Mouse (Mus musculus) lung, adult 2 months (tissue): ENCODE measurements around the gene Hist1h4b. TPM values are rescaled to one million over a fixed set of nuclear protein-coding genes. Genes with fewer than 3 reads are reported as not detected.
A peak's percentile ranks its signal among the peaks of the same experiment; 100 is the strongest.
"Not testable (repeated sequence)": the region's sequence is repeated elsewhere in the genome, so short reads cannot be mapped to it uniquely, and the experiment has no call there.

Experiments
- DNase-seq: peaks from one replicate; pipeline ENCODE4 v3.0.0; 2022
- H3K4me1 ChIP-seq: fragments of 200-500 bp; 2 replicates; pipeline ENCODE4 v1.6.1; 2011; ENCODE audit warnings: low read length; ENCODE audit not compliant: control insufficient read depth, insufficient read depth
- H3K4me3 ChIP-seq: fragments of 200-500 bp; replicated peaks from 2 replicates; pipeline ENCODE3; 2011; ENCODE audit warnings: low read depth, mild to moderate bottlenecking, control low read depth, low read length; ENCODE audit errors: extremely low read depth
- CTCF ChIP-seq: fragments of 200-500 bp; IDR thresholded peaks from 2 replicates; pipeline ENCODE4 v1.5.1; 2011; ENCODE audit warnings: mild to moderate bottlenecking, low read length, control low read depth; ENCODE audit not compliant: insufficient read depth
- POLR2A ChIP-seq: fragments of 200-500 bp; IDR thresholded peaks from 2 replicates; pipeline ENCODE4 v1.6.1; 2011; ENCODE audit warnings: low read depth, mild to moderate bottlenecking, control low read depth, low read length, borderline replicate concordance; ENCODE audit errors: extremely low read depth
- WGBS: fragments of 180-500 bp; shearing (Covaris S2); methylation state at CpG from one replicate; pipeline ENCODE4 v1.1.7; 2018; 5-methylcytosine and 5-hydroxymethylcytosine counted together
- polyA plus RNA-seq: library from polyadenylated mRNA; depleted of rRNA; stranded (reverse); fragments of >200 nt; gene quantifications from 2 replicates; pipeline ENCODE4 v1.2.3, GENCODE M21; 2012

Gene Hist1h4b
- polyA plus RNA-seq, 1 experiment = 2.8 TPM

- DNase-seq = no peak
- whole genome bisulfite sequencing = 13% methylated on average over 13 of the region's 13 CpGs
- peaks cover 4% of the 10 kb centered on the region for H3K4me1 ChIP-seq
- peak overlapping the region; percentile 100 for H3K4me3 ChIP-seq
- no peak for TF ChIP-seq POLR2A
Observed at GRCm38 (mm10) chr13:23740256-23740840, 16.5 kb upstream of the Hist1h4b start.

- peaks cover 4% of the 10 kb centered on the region for H3K4me1 ChIP-seq
- WGBS = 50% methylated on average over 5 of the region's 5 CpGs
- no peak for TF ChIP-seq CTCF
- no peak for TF ChIP-seq POLR2A
- no peak overlapping the region for H3K4me3 ChIP-seq
- DNase-seq = no peak
Observed at GRCm38 (mm10) chr13:23740910-23741309, 15.9 kb upstream of the Hist1h4b start.

DNA sequence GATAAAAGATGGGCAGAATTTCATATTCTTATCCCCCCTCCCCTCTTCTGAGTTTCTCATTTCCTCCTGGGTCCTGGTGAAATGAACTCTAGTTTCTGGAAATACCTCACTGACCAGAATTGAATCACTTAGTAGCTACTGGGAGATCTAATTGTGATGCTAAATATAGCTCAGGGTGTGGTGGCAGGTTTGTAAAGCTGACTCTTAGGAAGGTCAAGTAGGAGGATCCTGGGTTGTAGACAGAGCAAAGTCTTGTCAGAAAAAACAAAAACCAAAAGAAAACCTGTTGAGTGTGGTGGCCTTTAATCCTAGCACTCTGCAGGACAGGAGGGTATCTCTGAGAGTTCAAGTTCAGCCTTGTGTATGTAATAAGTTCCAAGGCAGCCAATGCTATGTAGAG, 14.8 kb upstream of the Hist1h4b start:
- H3K4me3 ChIP-seq = no peak overlapping the region
- TF ChIP-seq POLR2A = no peak
- no peak for TF ChIP-seq CTCF
- peaks cover 7% of the 10 kb centered on the region for H3K4me1 ChIP-seq
- no peak for DNase-seq

DNA sequence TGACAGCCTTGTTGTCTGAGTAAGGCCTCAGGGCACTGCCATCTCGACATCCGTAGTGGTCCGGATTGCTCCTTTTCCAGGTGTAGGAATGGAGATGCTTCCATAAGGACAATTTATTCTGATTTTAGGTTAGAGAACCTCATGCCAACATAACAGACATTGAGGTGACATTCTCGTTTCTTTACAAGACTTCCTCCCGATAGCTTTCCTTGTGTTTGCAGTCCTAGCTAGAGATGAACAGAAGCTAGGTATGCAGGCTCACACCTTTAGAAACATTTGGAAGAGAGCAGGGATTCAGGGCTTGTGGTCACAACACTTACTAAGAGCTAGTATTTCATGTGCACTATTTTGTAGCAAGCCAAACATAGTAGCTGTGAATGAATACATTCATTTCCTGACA, 13.6 kb upstream of the Hist1h4b start:
- DNase-seq = no peak
- no peak overlapping the region for H3K4me3 ChIP-seq
- 80% methylated on average over 5 of the region's 5 CpGs for WGBS
- peaks cover 7% of the 10 kb centered on the region for H3K4me1 ChIP-seq
- TF ChIP-seq POLR2A = no peak
- TF ChIP-seq CTCF = no peak

GRCm38 (mm10) chr13:23743963-23744362, 12.8 kb upstream of the Hist1h4b start:
- 44% methylated on average over 4 of the region's 4 CpGs for WGBS
- Histone ChIP-seq H3K4me3 (no peak overlapping the region), H3K4me1 (peaks cover 7% of the 10 kb centered on the region)
- TF ChIP-seq CTCF (no peak), POLR2A (no peak)
- DNase-seq = no peak

DNA sequence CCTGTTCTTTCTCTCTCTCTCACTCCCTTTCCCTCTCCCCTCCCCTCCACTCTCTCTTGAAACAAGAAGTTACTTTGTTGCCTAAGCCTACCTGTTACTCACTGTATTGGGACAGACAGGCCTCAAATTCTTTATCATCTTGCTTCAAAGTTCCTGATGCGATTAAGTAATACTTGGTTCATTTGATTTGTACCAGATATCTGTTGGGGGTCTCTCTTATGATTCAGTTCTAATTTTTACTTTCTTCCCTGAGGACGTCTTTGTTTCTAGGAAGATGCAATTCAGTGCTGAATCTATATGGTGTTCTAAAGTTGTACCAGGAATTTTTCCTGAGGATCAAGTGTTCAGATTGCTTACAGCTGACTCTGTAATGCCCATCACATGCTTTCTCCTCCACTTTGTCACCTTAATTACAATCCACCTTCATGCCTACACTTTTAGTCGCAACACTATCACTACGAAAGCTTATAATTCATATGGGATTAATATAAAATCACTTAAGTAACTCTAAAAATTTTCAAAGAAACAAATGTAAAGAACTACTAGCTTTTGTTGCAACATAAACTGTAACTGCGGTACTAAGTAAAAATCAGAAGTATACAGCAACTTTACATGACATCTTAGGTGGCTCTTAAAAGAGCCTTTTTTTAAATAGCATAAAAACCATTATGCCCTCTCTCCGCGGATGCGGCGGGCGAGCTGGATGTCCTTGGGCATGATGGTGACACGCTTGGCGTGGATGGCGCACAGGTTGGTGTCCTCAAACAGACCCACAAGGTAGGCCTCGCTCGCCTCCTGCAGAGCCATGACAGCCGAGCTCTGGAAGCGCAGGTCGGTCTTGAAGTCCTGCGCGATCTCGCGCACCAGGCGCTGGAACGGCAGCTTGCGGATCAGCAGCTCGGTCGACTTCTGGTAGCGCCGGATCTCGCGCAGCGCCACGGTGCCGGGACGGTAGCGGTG, 12.1 kb upstream of the Hist1h4b start:
- H3K4me1 ChIP-seq = peaks cover 7% of the 10 kb centered on the region
- DNase-seq = no peak
- 7% methylated on average over 24 of the region's 36 CpGs for WGBS
- TF ChIP-seq CTCF (no peak), POLR2A (no peak)
- no peak overlapping the region for H3K4me3 ChIP-seq

GRCm38 (mm10) chr13:23745381-23746161, 11.2 kb upstream of the Hist1h4b start, which contains the start of gene Hist1h3c:
Gene Hist1h3c, minus strand, starts transcription at chr13:23745602.
- peaks cover 7% of the 10 kb centered on the region for H3K4me1 ChIP-seq
- TF ChIP-seq CTCF = no peak
- no peak for TF ChIP-seq POLR2A
- 2% methylated on average over 25 of the region's 28 CpGs for WGBS
- peak within 1 kb of the TSS; percentile 77 for H3K4me3 ChIP-seq
- peak; percentile 76 for DNase-seq

DNA sequence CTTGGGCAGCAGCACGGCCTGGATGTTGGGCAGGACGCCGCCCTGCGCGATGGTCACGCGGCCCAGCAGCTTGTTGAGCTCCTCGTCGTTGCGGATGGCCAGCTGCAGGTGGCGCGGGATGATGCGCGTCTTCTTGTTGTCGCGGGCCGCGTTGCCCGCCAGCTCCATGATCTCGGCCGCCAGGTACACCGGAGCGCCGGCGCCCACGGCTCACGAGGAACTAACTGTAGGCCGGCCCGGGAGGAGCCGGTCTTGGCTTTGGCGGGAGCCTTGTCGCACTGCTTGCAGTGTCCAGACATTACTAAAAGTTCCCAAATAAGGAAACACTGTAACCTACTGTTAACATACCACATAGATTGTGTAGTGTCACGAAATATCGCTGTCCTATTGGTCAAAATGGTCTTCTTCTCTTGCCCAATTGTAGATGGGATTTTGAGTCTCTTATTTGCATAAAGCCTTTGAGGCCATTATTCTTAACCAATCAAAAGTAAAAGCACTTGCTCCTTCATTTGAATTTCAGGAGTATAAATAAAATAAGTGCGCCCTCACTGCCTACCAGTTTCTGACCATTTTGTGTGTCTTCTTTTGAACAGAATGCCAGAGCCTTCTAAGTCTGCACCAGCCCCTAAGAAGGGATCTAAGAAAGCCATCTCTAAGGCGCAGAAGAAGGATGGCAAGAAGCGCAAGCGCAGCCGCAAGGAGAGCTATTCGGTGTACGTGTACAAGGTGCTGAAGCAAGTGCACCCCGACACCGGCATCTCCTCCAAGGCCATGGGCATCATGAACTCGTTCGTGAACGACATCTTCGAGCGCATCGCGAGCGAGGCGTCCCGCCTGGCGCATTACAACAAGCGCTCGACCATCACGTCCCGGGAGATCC, 10.4 kb upstream of the Hist1h4b start, which contains the start of gene Hist1h2bb:
TSS of gene Hist1h2bb (plus strand) at position 534 of the 880 bp plus-strand sequence.
- peak; percentile 61; the same call in 1 of the 2 replicates for TF ChIP-seq POLR2A
- peak within 1 kb of the TSS; percentile 77 for H3K4me3 ChIP-seq
- under 1% methylated on average over 43 of the region's 58 CpGs for WGBS
- H3K4me1 ChIP-seq = not testable (repeated sequence)
- DNase-seq = peak; percentile 77
